Comparison of ENCODE assay signal across 9 mouse cellular contexts in the genomic region with DNA sequence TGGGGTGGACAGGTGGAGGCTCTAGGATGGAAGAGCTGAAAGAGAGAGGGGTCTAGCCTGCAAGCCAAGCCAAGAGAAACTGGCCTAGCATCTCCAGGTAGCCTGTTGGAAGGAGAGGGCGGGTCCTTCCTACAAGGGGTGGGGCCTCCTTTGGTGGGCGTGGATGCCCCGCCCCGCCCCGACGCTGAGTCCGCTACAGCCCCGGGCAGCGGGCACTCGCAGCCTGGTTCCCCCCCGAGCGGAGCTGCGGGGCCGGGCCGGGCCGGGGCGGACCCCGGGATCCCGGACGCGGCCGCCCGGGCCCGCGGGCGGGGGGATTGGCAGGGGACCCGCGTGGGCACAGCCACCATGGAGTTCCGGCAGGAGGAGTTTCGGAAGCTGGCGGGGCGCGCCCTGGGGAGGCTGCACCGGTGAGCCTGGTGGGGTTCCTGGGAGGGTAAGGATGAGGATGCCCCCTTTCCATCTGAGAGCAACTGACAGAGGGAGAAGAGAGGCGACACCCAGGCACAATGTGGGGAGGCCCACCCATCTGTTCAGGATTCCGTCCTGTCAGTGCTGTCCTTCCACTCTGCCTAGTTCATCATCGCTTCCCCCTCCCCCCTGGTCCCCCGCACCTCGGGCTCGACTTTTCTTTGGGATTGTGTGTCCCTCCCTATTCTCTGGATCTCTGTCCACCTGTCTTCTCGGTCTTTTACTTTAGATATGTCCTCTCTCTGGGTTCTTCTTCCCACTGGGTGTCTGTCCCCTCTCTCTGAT. TPM values are rescaled to one million over a fixed set of nuclear protein-coding genes. Genes with fewer than 3 reads are reported as not detected.
A peak's percentile ranks its signal among the peaks of the same experiment; 100 is the strongest.
DNase-seq lines count a peak whose midpoint lies in the region; ATAC-seq and TF ChIP-seq lines count a peak whose summit lies in the region.
"Had no signal": no experiment of that assay in that cellular context is flagged by ENCODE, and none has a peak within 500 bp of the region (broad histone marks: within the 10 kb centered on the region; RNA-seq: fewer than 3 reads in every experiment).

A gene (plus strand): TSS at position 215 of the 756 bp plus-strand sequence.

- peaks cover 0 to 22% of the 10 kb centered on the region in 2 experiments for H3K36me3 ChIP-seq in CH12.LX (replicated peaks in 1 of 2; ENCODE audit: control insufficient read depth in 1 of 2, insufficient read depth in 1 of 2, low read length in 1 of 2)
- H3K36me3 ChIP-seq in hindbrain, embryonic 16.5 days (ENCODE audit: control insufficient read depth, insufficient read depth, low read length), result peaks cover 4% of the 10 kb centered on the region; the same call in 1 of the 2 replicates
- no peaks in the 10 kb centered on the region; the same call in 1 of the 2 replicates for H3K36me3 ChIP-seq in midbrain, embryonic 11.5 days (ENCODE audit: control insufficient read depth, insufficient read depth, low read length)

- no peak within 1 kb of the TSS for H3K9ac ChIP-seq in CH12.LX (ENCODE audit: insufficient read depth, low read depth)
- peak within 1 kb of the TSS; percentile 61 for H3K9ac ChIP-seq in hindbrain, embryonic 16.5 days (ENCODE audit: low read depth, low read length)
- peak within 1 kb of the TSS; percentile 49 for H3K9ac ChIP-seq in midbrain, embryonic 11.5 days (ENCODE audit: low read length)

- no peak within 1 kb of the TSS for H3K27ac ChIP-seq in CH12.LX (ENCODE audit: insufficient read depth, low read depth)
- no peak within 1 kb of the TSS for H3K27ac ChIP-seq in hindbrain, embryonic 16.5 days (ENCODE audit: low read depth, low read length)
- H3K27ac ChIP-seq in midbrain, embryonic 11.5 days (ENCODE audit: low read depth, low read length), result no peak within 1 kb of the TSS

- DNase-seq in CH12.LX (ENCODE audit: extremely low read depth) (no peak), R1 (ENCODE audit: low read depth, low spot score) (peak; percentile 59)
- no peak for DNase-seq in left cerebral cortex, postnatal 4 days
- peak; percentile 89 for DNase-seq in midbrain, embryonic 11.5 days (ENCODE audit: low spot score, missing footprints)
- DNase-seq in thymus, postnatal 36 days, result peak; percentile 27 to 42
- no peak for DNase-seq in ovary, postnatal 10 days (ENCODE audit: low spot score)

- dilution Hi-C loops in CH12.LX (cut with MboI; ENCODE audit: extremely low pct_ligation_motif_present, extremely low pct_unique_long_range_greater_than_20kb, low sequenced_read_pairs), result no loop called here

- 1% methylated on average over 29 of the region's 41 CpGs for WGBS in hindbrain, embryonic 16.5 days
- WGBS in midbrain, embryonic 11.5 days, result 2% methylated on average over 40 of the region's 41 CpGs

- H3K9me3 ChIP-seq in CH12.LX (replicated peaks; ENCODE audit: low read length), result peaks cover 7% of the 10 kb centered on the region
- H3K9me3 ChIP-seq in hindbrain, embryonic 16.5 days (ENCODE audit: control insufficient read depth, low read length), result no peaks in the 10 kb centered on the region
- no peaks in the 10 kb centered on the region for H3K9me3 ChIP-seq in midbrain, embryonic 11.5 days (ENCODE audit: control insufficient read depth, low read length)

- intact Hi-C loops in left cerebral cortex, postnatal 4 days (cut with DNase I), result loop anchor here (5.0 kb wide), 1 partner anchor 133 kb away; no protein-coding TSS in a partner anchor

- 0 out of 2 replicates have a peak, but pooled peaks have one; percentile 50 for ATAC-seq in erythroblast, adult 5-6 weeks (replicated peaks; ENCODE audit: low FRiP score, poor library complexity, severe bottlenecking)
- ATAC-seq in hindbrain, embryonic 16.5 days, result no peak
- ATAC-seq in midbrain, embryonic 11.5 days (ENCODE audit: low FRiP score), result no peak

- TF ChIP-seq CTCF in CH12.LX (conservative IDR thresholded peaks at IDR 0.05 in 1 of 2, IDR thresholded peaks at IDR 0.05 in 1 of 2; ENCODE audit: low read depth in 2 of 2, low read length in 2 of 2), result no peak

- peaks cover 60% of the 10 kb centered on the region for H3K27me3 ChIP-seq in CH12.LX (replicated peaks)
- peaks cover 56% of the 10 kb centered on the region for H3K27me3 ChIP-seq in hindbrain, embryonic 16.5 days (replicated peaks; ENCODE audit: control insufficient read depth, insufficient read depth, low read length)
- peaks cover 63% of the 10 kb centered on the region for H3K27me3 ChIP-seq in midbrain, embryonic 11.5 days (ENCODE audit: control insufficient read depth, insufficient read depth, low read length)

- in situ Hi-C loops in CH12.LX (cut with MboI; ENCODE audit: low pct_ligation_motif_present, low pct_unique_long_range_greater_than_20kb, low sequenced_read_pairs), result loop anchor here (10.0 kb wide), 1 partner anchor 141 kb away; no protein-coding TSS in a partner anchor

- peaks cover 0 to 11% of the 10 kb centered on the region in 2 experiments; a peak in 3 of 4 replicates for H3K4me1 ChIP-seq in CH12.LX (ENCODE audit: control insufficient read depth in 1 of 2, insufficient read depth in 2 of 2)
- H3K4me1 ChIP-seq in hindbrain, embryonic 16.5 days (ENCODE audit: control insufficient read depth, insufficient read depth, low read depth, low read length), result peaks cover 24% of the 10 kb centered on the region
- peaks cover 5% of the 10 kb centered on the region for H3K4me1 ChIP-seq in midbrain, embryonic 11.5 days (ENCODE audit: control insufficient read depth, insufficient read depth, low read length)

- H3K4me3 ChIP-seq in CH12.LX (replicated peaks in 1 of 3; ENCODE audit: low read depth in 2 of 3, low read length in 2 of 3, poor library complexity in 1 of 3), result no peak within 1 kb of the TSS
- H3K4me3 ChIP-seq in hindbrain, embryonic 16.5 days (ENCODE audit: low read length), result peak within 1 kb of the TSS; percentile 45
- H3K4me3 ChIP-seq in midbrain, embryonic 11.5 days (ENCODE audit: low read depth, low read length), result peak within 1 kb of the TSS; percentile 34

- H3K79me2 ChIP-seq in CH12.LX (replicated peaks; ENCODE audit: control insufficient read depth, extremely low read depth, insufficient read depth, poor library complexity, severe bottlenecking), result no peaks in the 10 kb centered on the region

- no peak for TF ChIP-seq EP300 in CH12.LX (IDR thresholded peaks at IDR 0.05; ENCODE audit: low read length)

- H3K4me2 ChIP-seq in CH12.LX (ENCODE audit: insufficient read depth, low read depth, poor library complexity, severe bottlenecking), result peak within 1 kb of the TSS; percentile 47; the same call in 1 of the 2 replicates
- H3K4me2 ChIP-seq in hindbrain, embryonic 16.5 days (ENCODE audit: low read length), result peak within 1 kb of the TSS; percentile 62
- H3K4me2 ChIP-seq in midbrain, embryonic 11.5 days, result peak within 1 kb of the TSS; percentile 59

- no peak for TF ChIP-seq POLR2A in CH12.LX (IDR thresholded peaks at IDR 0.05; ENCODE audit: low read depth, low read length)

- no peak for TF ChIP-seq RAD21 in CH12.LX (IDR thresholded peaks at IDR 0.05; ENCODE audit: low read depth, low read length)

TF ChIP-seq in CH12.LX, 34 proteins besides CTCF, POLR2A, EP300 and RAD21:
- TF ChIP-seq ZKSCAN1 (IDR thresholded peaks at IDR 0.05; ENCODE audit: borderline replicate concordance, low read depth, low read length), result no peak
- no peak for TF ChIP-seq USF1 (IDR thresholded peaks at IDR 0.05; ENCODE audit: low read depth, low read length)
- no peak for TF ChIP-seq TCF12 (IDR thresholded peaks at IDR 0.05; ENCODE audit: low read depth, low read length)
- TF ChIP-seq NELFE (IDR thresholded peaks at IDR 0.05; ENCODE audit: low read depth, low read length), result no peak

RNA-seq across cellular contexts. Expression of the gene that starts here (rescaled TPM):
- not detected in 2 replicates for total RNA-seq in CH12.LX (2012; rRNA removed)
- total RNA-seq in CH12.LX (2014; rRNA removed), result not detected in 2 replicates
- 0.11 TPM in 1 of 2 replicates, not detected in the other for polyA plus RNA-seq in CH12.LX (2012; ENCODE audit: insufficient read length, low read depth)
- total RNA-seq in erythroblast, adult 5-6 weeks (2015; ENCODE audit: low replicate concordance), result not detected in 2 replicates
- 0.28 TPM in 1 of 2 replicates, not detected in the other for total RNA-seq in erythroblast, adult 5-6 weeks (2017; ENCODE audit: low replicate concordance)
- polyA plus RNA-seq in hindbrain, embryonic 16.5 days (2015; fragmentation: Nextera tagmentation; extraction: Ambion mirVana), result 1.1 and 1.5 TPM in 2 replicates
- total RNA-seq in left cerebral cortex, postnatal 4 days (2021), result 100 to 1,000 TPM; 267 to 292 TPM
- polyA plus RNA-seq in midbrain, embryonic 11.5 days (2014; fragmentation: Nextera tagmentation; extraction: Ambion mirVana), result 0.40 and 0.51 TPM in 2 replicates
- total RNA-seq: hematopoietic stem cell, adult 5-6 weeks had no signal

Comparison
In these comparisons a context has a peak if more than half of its experiments do, and no peak if none do; other contexts are left out.
1. RNA of the gene that starts here (total RNA-seq): 267 to 292 TPM in left cerebral cortex, postnatal 4 days; not detected in CH12.LX and 0.28 TPM in erythroblast, adult 5-6 weeks; every median in the first group is over 100 times any median in the second.
2. Peak in ATAC-seq in erythroblast, adult 5-6 weeks; RNA of the gene not detected or under 1 TPM.
3. Peak in DNase-seq, H3K4me3 ChIP-seq, H3K9ac ChIP-seq and H3K4me2 ChIP-seq in midbrain, embryonic 11.5 days; RNA of the gene not detected or under 1 TPM.
4. DNase-seq: peak in R1 (single experiment) and thymus, postnatal 36 days (2 of 2); none in CH12.LX (single experiment), left cerebral cortex, postnatal 4 days (single experiment) and ovary, postnatal 10 days (single experiment).
5. Peak in every context shown above with its lines, with median percentiles within 50 percentile points of each other: H3K4me2 ChIP-seq.